Comparison of ENCODE assay signal across 30 mouse cellular contexts in genomic region chr10:95419726-95420125, GRCm38 (mm10). TPM values are rescaled to one million over a fixed set of nuclear protein-coding genes. Genes with fewer than 3 reads are reported as not detected.
"Had no signal": no experiment of that assay in that cellular context is flagged by ENCODE, and none has a peak within 500 bp of the region (broad histone marks: within the 10 kb centered on the region; RNA-seq: fewer than 3 reads in every experiment).

No protein-coding gene starts in this region.

- H3K36me3 ChIP-seq: embryonic facial prominence, embryonic 10.5 days; embryonic facial prominence, embryonic 12.5 days; embryonic facial prominence, embryonic 13.5 days; embryonic facial prominence, embryonic 15.5 days; forebrain, embryonic 10.5 days; forebrain, embryonic 12.5 days; forebrain, embryonic 15.5 days had no signal

- H3K9ac ChIP-seq: embryonic facial prominence, embryonic 12.5 days; embryonic facial prominence, embryonic 13.5 days; embryonic facial prominence, embryonic 15.5 days; forebrain, embryonic 12.5 days; forebrain, embryonic 13.5 days; forebrain, embryonic 15.5 days; forebrain, postnatal 0 days had no signal

- H3K4me2 ChIP-seq: embryonic facial prominence, embryonic 12.5 days; embryonic facial prominence, embryonic 13.5 days; embryonic facial prominence, embryonic 15.5 days; forebrain, embryonic 12.5 days; forebrain, embryonic 13.5 days; forebrain, embryonic 15.5 days had no signal

- H3K27ac ChIP-seq: embryonic facial prominence, embryonic 10.5 days; embryonic facial prominence, embryonic 12.5 days; embryonic facial prominence, embryonic 13.5 days; embryonic facial prominence, embryonic 15.5 days; forebrain, embryonic 10.5 days; forebrain, embryonic 12.5 days; forebrain, embryonic 13.5 days; forebrain, embryonic 15.5 days; gastrocnemius, adult 2 months had no signal

- DNase-seq: cerebellum, adult 2 months; cerebellum, adult 8-10 months; cerebellum, adult 9-10 months; cerebellum, adult 9-11 months; cerebellum, postnatal 10 days; cerebellum, postnatal 14 days; cerebellum, postnatal 25 days; cerebellum, postnatal 36 days; embryo, embryonic 11 days; forebrain, postnatal 0 days; gastrocnemius, adult 2 months; gastrocnemius, postnatal 10 days; gastrocnemius, postnatal 14 days; gastrocnemius, postnatal 25 days; gastrocnemius, postnatal 36 days; heart, adult 11 months; heart, adult 18-20 months had no signal

- H3K27me3 ChIP-seq: embryonic facial prominence, embryonic 12.5 days; embryonic facial prominence, embryonic 15.5 days; forebrain, embryonic 13.5 days; forebrain, embryonic 15.5 days had no signal

- ATAC-seq: forebrain, embryonic 13.5 days; forebrain, embryonic 14.5 days; forebrain, embryonic 15.5 days; forebrain, embryonic 16.5 days; forebrain, postnatal 0 days had no signal

- H3K9me3 ChIP-seq: embryonic facial prominence, embryonic 10.5 days; embryonic facial prominence, embryonic 12.5 days; embryonic facial prominence, embryonic 13.5 days; embryonic facial prominence, embryonic 15.5 days; forebrain, embryonic 10.5 days; forebrain, embryonic 12.5 days; forebrain, embryonic 13.5 days; forebrain, embryonic 15.5 days had no signal

- H3K4me3 ChIP-seq: embryonic facial prominence, embryonic 10.5 days; embryonic facial prominence, embryonic 12.5 days; embryonic facial prominence, embryonic 13.5 days; embryonic facial prominence, embryonic 15.5 days; erythroblast, embryonic 14.5 days; forebrain, embryonic 10.5 days; forebrain, embryonic 12.5 days; forebrain, embryonic 13.5 days; forebrain, embryonic 15.5 days; gastrocnemius, adult 2 months had no signal

RNA-seq across cellular contexts. Expression of gene Socs2, which starts 2.7 kb away (rescaled TPM):
- total RNA-seq: common myeloid progenitor, adult 5-6 weeks; granulocyte monocyte progenitor cell, adult 5-6 weeks had no signal
